Mouse (Mus musculus) neural tube, embryonic 14.5 days (tissue): ENCODE data around the gene Timp2. TPM values are rescaled to one million over a fixed set of nuclear protein-coding genes. Genes with fewer than 3 reads are reported as not detected.
"Not testable (repeated sequence)": the region's sequence is repeated elsewhere in the genome, so short reads cannot be mapped to it uniquely, and the experiment has no call there.

Source experiments
- ATAC-seq: fragments of 200-750 bp; cut with Nextera tagmentation; 2 replicates; pipeline ENCODE4 v1.8.0; 2017; ENCODE audit warnings: low read depth, mild to moderate bottlenecking, moderate TSS enrichment, moderate library complexity
- H3K27ac ChIP-seq: fragments of 300-500 bp; sonication (generic); 2 replicates; pipeline ENCODE4 v1.5.1; 2014; ENCODE audit warnings: low read depth, mild to moderate bottlenecking, control low read depth, low read length, moderate library complexity, mixed read lengths
- H3K27me3 ChIP-seq: fragments of 300-500 bp; sonication (generic); 2 replicates; pipeline ENCODE4 v1.6.1; 2014; ENCODE audit warnings: low read length; ENCODE audit not compliant: control insufficient read depth, insufficient read depth
- H3K36me3 ChIP-seq: fragments of 300-500 bp; sonication (generic); 2 replicates; pipeline ENCODE4 v1.6.1; 2014; ENCODE audit warnings: low read length, mixed read lengths; ENCODE audit not compliant: control insufficient read depth, insufficient read depth
- H3K4me1 ChIP-seq: fragments of 300-500 bp; sonication (generic); 2 replicates; pipeline ENCODE4 v1.6.1; 2014; ENCODE audit warnings: low read length; ENCODE audit not compliant: control insufficient read depth, insufficient read depth
- H3K4me2 ChIP-seq: fragments of 300-500 bp; sonication (generic); 2 replicates; pipeline ENCODE4 v1.6.1; 2014; ENCODE audit warnings: mild to moderate bottlenecking, low read depth, low read length, control low read depth
- H3K4me3 ChIP-seq: fragments of 300-500 bp; sonication (generic); 2 replicates; pipeline ENCODE4 v1.5.1; 2014; ENCODE audit warnings: low read depth, low read length, control low read depth, mixed read lengths
- H3K9ac ChIP-seq: fragments of 300-500 bp; sonication (generic); replicated peaks from 2 replicates; pipeline ENCODE4 v1.6.1; 2014; ENCODE audit warnings: low read depth, mild to moderate bottlenecking, control low read depth, low read length, mixed read lengths
- H3K9me3 ChIP-seq: fragments of 300-500 bp; sonication (generic); 2 replicates; pipeline ENCODE4 v1.6.1; 2016; ENCODE audit warnings: low read length; ENCODE audit not compliant: control insufficient read depth
- WGBS: fragments of 180-500 bp; shearing (Covaris S2); extraction: QIAGEN DNeasy Blood & Tissue Kit; methylation state at CpG from one replicate; pipeline ENCODE4 v1.1.7; 2014; 5-methylcytosine and 5-hydroxymethylcytosine counted together
- polyA plus RNA-seq: library from polyadenylated mRNA; unstranded; fragments of >200 nt; fragmentation: Nextera tagmentation; extraction: Ambion mirVana; gene quantifications from 2 replicates; pipeline ENCODE4 v1.2.1, GENCODE M21; 2014

Gene Timp2
- polyA plus RNA-seq, 1 experiment from 2014 or later: 91.4 TPM

- no peak overlapping the region for H3K27ac ChIP-seq
- ATAC-seq: no peak
- 92% methylated on average over 26 of the region's 26 CpGs for WGBS
Measured at GRCm38 (mm10) chr11:118397806-118398530, 42.4 kb upstream of the Timp2 start.

DNA sequence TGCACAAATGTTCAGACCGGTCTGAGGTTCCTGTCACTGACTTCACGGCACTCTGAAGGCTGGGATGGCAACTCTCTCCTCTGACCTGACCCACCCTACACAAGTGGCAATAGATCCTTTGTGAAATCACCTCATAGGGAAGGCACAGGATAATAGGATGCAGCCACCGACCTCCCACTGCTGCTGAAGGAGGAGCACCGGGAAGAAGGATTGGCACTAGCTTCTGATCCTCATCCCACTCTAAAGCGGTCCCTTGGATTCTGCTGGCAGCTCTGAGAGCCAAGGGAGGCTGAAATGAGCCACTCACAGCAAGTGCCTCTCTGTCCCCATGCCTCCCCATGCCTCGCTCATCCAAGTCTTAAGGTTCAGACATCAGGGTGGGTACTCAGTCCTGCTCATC lies 39.0 kb upstream of the Timp2 start:
- H3K27ac ChIP-seq: no peak overlapping the region
- 64% methylated on average over 6 of the region's 6 CpGs for WGBS

More at GRCm38 (mm10) chr11:118397806-118398530, 42.4 kb upstream of the Timp2 start:
- H3K27me3 ChIP-seq: no peaks in the 10 kb centered on the region
- no peaks in the 10 kb centered on the region for H3K9me3 ChIP-seq
- no peaks in the 10 kb centered on the region for H3K4me1 ChIP-seq
- no peaks in the 10 kb centered on the region for H3K36me3 ChIP-seq
- H3K4me3 ChIP-seq: no peak overlapping the region
- H3K4me2 ChIP-seq: no peak overlapping the region
- H3K9ac ChIP-seq: no peak overlapping the region

GRCm38 (mm10) chr11:118393991-118394390 lies 38.5 kb upstream of the Timp2 start:
- Histone ChIP-seq H3K4me1 (no peaks in the 10 kb centered on the region), H3K36me3 (no peaks in the 10 kb centered on the region), H3K9me3 (no peaks in the 10 kb centered on the region), H3K27me3 (no peaks in the 10 kb centered on the region), H3K4me2 (no peak overlapping the region), H3K27ac (no peak overlapping the region), H3K9ac (no peak overlapping the region), H3K4me3 (no peak overlapping the region)
- no peak for ATAC-seq
- 92% methylated on average over 5 of the region's 5 CpGs for WGBS

More for the DNA sequence above, 39.0 kb upstream of the Timp2 start:
- H3K27me3 ChIP-seq: no peaks in the 10 kb centered on the region
- H3K4me1 ChIP-seq: no peaks in the 10 kb centered on the region
- no peaks in the 10 kb centered on the region for H3K9me3 ChIP-seq
- no peak overlapping the region for H3K4me3 ChIP-seq
- no peak overlapping the region for H3K9ac ChIP-seq
- H3K36me3 ChIP-seq: no peaks in the 10 kb centered on the region
- no peak overlapping the region for H3K4me2 ChIP-seq
- no peak for ATAC-seq

DNA sequence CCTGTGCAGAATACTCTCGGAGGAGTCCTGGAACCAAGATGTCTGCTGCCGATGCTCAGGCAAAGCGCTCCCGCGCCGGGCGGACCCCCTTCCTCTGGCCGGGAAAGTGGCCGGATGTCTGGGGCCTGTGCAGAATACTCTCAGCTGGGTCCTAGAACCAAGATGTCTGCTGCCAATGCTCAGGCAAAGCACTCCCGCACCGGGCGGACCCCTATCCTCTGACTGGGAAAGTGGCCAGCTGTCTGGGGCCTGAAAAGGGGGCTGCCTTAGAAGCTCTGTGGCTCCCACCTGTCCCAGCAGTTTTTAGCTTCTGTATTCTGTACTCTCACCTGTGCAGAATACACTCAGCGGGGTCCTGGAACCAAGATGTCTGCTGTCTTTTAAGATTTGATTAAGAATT lies 32.3 kb upstream of the Timp2 start:
- H3K9me3 ChIP-seq, H3K36me3 ChIP-seq, H3K9ac ChIP-seq, H3K27me3 ChIP-seq, H3K4me1 ChIP-seq, H3K4me2 ChIP-seq, ATAC-seq, H3K27ac ChIP-seq, H3K4me3 ChIP-seq: not testable (repeated sequence)
- WGBS: 95% methylated on average over 13 of the region's 13 CpGs

- no peak for ATAC-seq
- no peak overlapping the region for H3K27ac ChIP-seq
Measured at GRCm38 (mm10) chr11:118379251-118380009, 23.9 kb upstream of the Timp2 start.

GRCm38 (mm10) chr11:118378656-118379055 lies 23.1 kb upstream of the Timp2 start:
- H3K27me3 ChIP-seq: no peaks in the 10 kb centered on the region
- H3K27ac ChIP-seq: no peak overlapping the region
- no peaks in the 10 kb centered on the region for H3K36me3 ChIP-seq
- no peak overlapping the region for H3K9ac ChIP-seq
- H3K4me1 ChIP-seq: 0 out of 2 replicates have a peak, but pooled peaks cover 3% of the 10 kb centered on the region
- no peak overlapping the region for H3K4me2 ChIP-seq
- no peak overlapping the region for H3K4me3 ChIP-seq
- no peaks in the 10 kb centered on the region for H3K9me3 ChIP-seq
- no peak for ATAC-seq
- WGBS: 75% methylated on average over 6 of the region's 6 CpGs

More at GRCm38 (mm10) chr11:118379251-118380009, 23.9 kb upstream of the Timp2 start:
- Histone ChIP-seq H3K4me2 (no peak overlapping the region), H3K27me3 (no peaks in the 10 kb centered on the region), H3K36me3 (no peaks in the 10 kb centered on the region), H3K9me3 (no peaks in the 10 kb centered on the region), H3K4me1 (0 out of 2 replicates have a peak, but pooled peaks cover 3% of the 10 kb centered on the region), H3K4me3 (no peak overlapping the region), H3K9ac (no peak overlapping the region)
- 48% methylated on average over 11 of the region's 11 CpGs for WGBS

GRCm38 (mm10) chr11:118376323-118376722 lies 20.8 kb upstream of the Timp2 start:
- H3K4me3 ChIP-seq, H3K9me3 ChIP-seq, H3K9ac ChIP-seq, H3K27me3 ChIP-seq, H3K4me1 ChIP-seq, H3K4me2 ChIP-seq, H3K27ac ChIP-seq, ATAC-seq, H3K36me3 ChIP-seq: not testable (repeated sequence)

DNA sequence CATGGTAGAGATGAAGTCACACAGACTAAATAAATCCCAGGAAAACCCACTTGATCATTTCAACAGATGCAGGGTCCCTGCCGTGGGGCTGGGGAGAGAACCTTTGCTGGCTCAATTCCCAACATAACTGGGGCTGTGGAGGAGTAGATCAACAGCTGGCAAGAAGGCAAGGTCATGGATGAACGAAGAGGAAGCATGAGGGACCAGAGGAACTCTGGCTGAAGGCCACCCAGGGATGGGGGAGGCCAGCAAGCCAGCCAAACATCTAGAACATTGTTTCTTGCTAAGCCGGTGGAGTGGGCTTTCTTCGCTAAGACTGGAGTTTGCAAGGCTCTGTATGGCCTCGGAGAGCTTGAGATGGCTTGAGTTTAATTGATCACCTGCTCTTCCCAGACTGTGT lies 20.3 kb upstream of the Timp2 start:
- Histone ChIP-seq H3K27me3 (no peaks in the 10 kb centered on the region), H3K9ac (no peak overlapping the region), H3K36me3 (no peaks in the 10 kb centered on the region), H3K4me2 (no peak overlapping the region), H3K4me1 (0 out of 2 replicates have a peak, but pooled peaks cover 3% of the 10 kb centered on the region), H3K4me3 (no peak overlapping the region), H3K9me3 (no peaks in the 10 kb centered on the region), H3K27ac (no peak overlapping the region)
- WGBS: 77% methylated on average over 5 of the region's 5 CpGs
- no peak for ATAC-seq

DNA sequence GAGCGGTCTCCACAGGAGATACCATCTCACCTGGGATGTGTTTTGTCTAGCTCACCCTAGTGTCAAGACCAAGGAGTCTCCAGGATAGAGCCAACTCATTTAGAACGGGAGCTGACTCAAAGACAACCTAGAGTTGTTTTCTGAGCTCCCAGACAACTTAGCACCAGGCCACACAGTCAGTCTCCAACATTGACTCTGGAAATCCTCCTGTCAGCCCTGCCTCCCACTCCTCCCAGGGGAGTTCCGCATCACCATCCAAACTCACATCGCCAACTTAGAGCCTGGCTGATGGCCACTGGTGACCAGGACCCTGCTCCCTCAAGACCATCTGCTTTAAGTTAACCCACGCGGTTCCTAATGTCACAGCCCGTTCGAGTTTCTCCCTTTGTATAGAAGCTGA lies 19.9 kb upstream of the Timp2 start:
- Histone ChIP-seq H3K4me1 (0 out of 2 replicates have a peak, but pooled peaks cover 3% of the 10 kb centered on the region), H3K9me3 (no peaks in the 10 kb centered on the region), H3K36me3 (no peaks in the 10 kb centered on the region), H3K4me3 (no peak overlapping the region), H3K9ac (no peak overlapping the region), H3K4me2 (no peak overlapping the region), H3K27ac (no peak overlapping the region), H3K27me3 (no peaks in the 10 kb centered on the region)
- WGBS: 84% methylated on average over 8 of the region's 8 CpGs
- ATAC-seq: no peak
